Mouse (Mus musculus) myocyte (in vitro differentiated cells): ENCODE data around the gene Cpxm2.

ENCODE experiments used
- CEBPB ChIP-seq: IDR thresholded peaks from 2 replicates; pipeline ENCODE4 v1.6.1; 2011; ENCODE audit warnings: mild to moderate bottlenecking, moderate library complexity; ENCODE audit not compliant: poor library complexity, insufficient read depth, severe bottlenecking
- E2F4 ChIP-seq: IDR thresholded peaks from one replicate; pipeline ENCODE4 v1.6.1; 2011; ENCODE audit warnings: mild to moderate bottlenecking, control low read depth, moderate library complexity; ENCODE audit not compliant: insufficient read depth
- MAX ChIP-seq: IDR thresholded peaks from one replicate; pipeline ENCODE4 v1.6.1; 2011; ENCODE audit warnings: low read depth, mild to moderate bottlenecking, control low read depth
- MYOG ChIP-seq, 3 experiments: IDR thresholded peaks; one replicate each; pipeline ENCODE4 v1.6.1; 2011; ENCODE audit warnings: control low read depth in 2 of 3, low read depth in 2 of 3, mild to moderate bottlenecking in 2 of 3; ENCODE audit not compliant: insufficient read length in 2 of 3, control insufficient read depth in 1 of 3, insufficient read depth in 1 of 3
- POLR2A ChIP-seq: IDR thresholded peaks from one replicate; pipeline ENCODE4 v1.6.1; 2011; ENCODE audit warnings: low read depth, mild to moderate bottlenecking, control low read depth, moderate library complexity; ENCODE audit not compliant: insufficient read length
- POLR2AphosphoS2 ChIP-seq: IDR thresholded peaks from one replicate; pipeline ENCODE4 v1.6.1; 2011; ENCODE audit warnings: low read depth, control low read depth; ENCODE audit not compliant: insufficient read length
- TCF12 ChIP-seq: IDR thresholded peaks from one replicate; pipeline ENCODE4 v1.6.1; 2011; ENCODE audit warnings: mild to moderate bottlenecking, control low read depth; ENCODE audit not compliant: poor library complexity, insufficient read depth, severe bottlenecking
- TCF3 ChIP-seq: IDR thresholded peaks from one replicate; pipeline ENCODE4 v1.6.1; 2011; ENCODE audit warnings: low read depth, control low read depth; ENCODE audit not compliant: insufficient read length
- USF1 ChIP-seq: IDR thresholded peaks from one replicate; pipeline ENCODE4 v1.6.1; 2011; ENCODE audit warnings: low read depth, mild to moderate bottlenecking, control low read depth, moderate library complexity

- TF ChIP-seq POLR2A, result no peak
- no peak for TF ChIP-seq POLR2AphosphoS2
- TF ChIP-seq MYOG (IDR thresholded peaks at IDR 0.05; ENCODE audit: control insufficient read depth in 1 of 3, insufficient read depth in 1 of 3, insufficient read length in 2 of 3, low read depth in 2 of 3), result no peak
- no peak for TF ChIP-seq E2F4
- no peak for TF ChIP-seq CEBPB
- TF ChIP-seq MAX, result no peak
- TF ChIP-seq USF1, result no peak
- no peak for TF ChIP-seq TCF12
- TF ChIP-seq TCF3, result no peak
These were observed 39.1 kb upstream of the Cpxm2 start for GRCm38 (mm10) chr7:132193606-132194005.
